Comparison of ENCODE assay signal across 18 mouse cellular contexts in genomic region chr4:132554653-132555052, GRCm38 (mm10). TPM values are rescaled to one million over a fixed set of nuclear protein-coding genes. Genes with fewer than 3 reads are reported as not detected.
DNase-seq lines count a peak whose midpoint lies in the region; ATAC-seq and TF ChIP-seq lines count a peak whose summit lies in the region.
"Had no signal": no experiment of that assay in that cellular context is flagged by ENCODE, and none has a peak within 500 bp of the region (broad histone marks: within the 10 kb centered on the region; RNA-seq: fewer than 3 reads in every experiment).

No protein-coding gene starts in this region.

- peaks cover 21% of the 10 kb centered on the region for H3K36me3 ChIP-seq in heart, embryonic 11.5 days (ENCODE audit: control insufficient read depth, insufficient read depth, low read length)
- peaks cover 37% of the 10 kb centered on the region for H3K36me3 ChIP-seq in liver, embryonic 14.5 days (replicated peaks; ENCODE audit: control insufficient read depth, insufficient read depth, low read depth)
- peaks cover 35% of the 10 kb centered on the region for H3K36me3 ChIP-seq in liver, embryonic 11.5 days (ENCODE audit: control insufficient read depth, insufficient read depth, low read length)
- peaks cover 15% of the 10 kb centered on the region for H3K36me3 ChIP-seq in lung, postnatal 0 days (ENCODE audit: insufficient read depth, low read length)
- H3K36me3 ChIP-seq in stomach, embryonic 16.5 days (ENCODE audit: control insufficient read depth, insufficient read depth, low read length): peaks cover 20% of the 10 kb centered on the region
- peaks cover 40% of the 10 kb centered on the region for H3K36me3 ChIP-seq in forebrain, postnatal 0 days (ENCODE audit: insufficient read depth)

- TF ChIP-seq CTCF in liver, embryonic 14.5 days (IDR thresholded peaks at IDR 0.05; ENCODE audit: low read depth): no peak
- no peak for TF ChIP-seq CTCF in lung, postnatal 0 days (IDR thresholded peaks at IDR 0.05)
- no peak for TF ChIP-seq CTCF in forebrain, postnatal 0 days (IDR thresholded peaks at IDR 0.05; ENCODE audit: low read depth)

- H3K27me3 ChIP-seq in heart, embryonic 11.5 days (ENCODE audit: control insufficient read depth, insufficient read depth, low read length): no peaks in the 10 kb centered on the region
- no peaks in the 10 kb centered on the region for H3K27me3 ChIP-seq in liver, embryonic 14.5 days (ENCODE audit: control insufficient read depth, insufficient read depth, low read length)
- no peaks in the 10 kb centered on the region for H3K27me3 ChIP-seq in liver, embryonic 11.5 days (replicated peaks; ENCODE audit: control insufficient read depth, insufficient read depth, low read length)
- H3K27me3 ChIP-seq in lung, postnatal 0 days (replicated peaks; ENCODE audit: insufficient read depth, low read length): no peaks in the 10 kb centered on the region
- H3K27me3 ChIP-seq in stomach, embryonic 16.5 days (ENCODE audit: control insufficient read depth, insufficient read depth, low read length): no peaks in the 10 kb centered on the region
- H3K27me3 ChIP-seq in forebrain, postnatal 0 days (ENCODE audit: insufficient read depth, low read length): no peaks in the 10 kb centered on the region
- H3K27me3 ChIP-seq: embryonic facial prominence, embryonic 12.5 days; forebrain, embryonic 12.5 days; hindbrain, embryonic 12.5 days; neural tube, embryonic 12.5 days had no signal

- no peak for DNase-seq in heart, adult 11 months
- no peak for DNase-seq in liver, embryonic 14.5 days (ENCODE audit: low read depth in 3 of 3, low spot score in 3 of 3)
- DNase-seq in liver, embryonic 11.5 days (ENCODE audit: low spot score): no peak
- DNase-seq in lung, postnatal 0 days (ENCODE audit: low spot score): peak; percentile 56
- DNase-seq in forebrain, postnatal 0 days: no peak
- DNase-seq in adrenal gland, postnatal 14 days: no peak
- DNase-seq: cerebellum, adult 8-10 months; gastrocnemius, adult 2 months; kidney, adult 8-10 months; spleen, adult 18-20 months; thymus, adult 2 months had no signal

- no peak for ATAC-seq in heart, embryonic 11.5 days (replicated peaks; ENCODE audit: insufficient number of reproducible peaks, low FRiP score, low TSS enrichment)
- peak; percentile 35; the same call in 1 of the 2 replicates for ATAC-seq in liver, embryonic 14.5 days (ENCODE audit: insufficient read depth)
- no peak; the same call in 1 of the 2 replicates for ATAC-seq in liver, embryonic 11.5 days (replicated peaks; ENCODE audit: low FRiP score)
- ATAC-seq in lung, postnatal 0 days: peak; percentile 71
- no peak for ATAC-seq in stomach, embryonic 16.5 days (ENCODE audit: insufficient read depth, low FRiP score)
- no peak for ATAC-seq in forebrain, postnatal 0 days
- ATAC-seq: midbrain, embryonic 16.5 days had no signal

- no peak overlapping the region for H3K9ac ChIP-seq in heart, embryonic 11.5 days (ENCODE audit: low read depth, low read length)
- H3K9ac ChIP-seq in liver, embryonic 14.5 days (replicated peaks): no peak overlapping the region
- no peak overlapping the region for H3K9ac ChIP-seq in liver, embryonic 11.5 days (ENCODE audit: low read depth, low read length)
- H3K9ac ChIP-seq in lung, postnatal 0 days (replicated peaks; ENCODE audit: low read depth): 0 out of 2 replicates have a peak overlapping the region, but pooled peaks have one; percentile 2
- no peak overlapping the region for H3K9ac ChIP-seq in stomach, embryonic 16.5 days (ENCODE audit: low read length)
- H3K9ac ChIP-seq in forebrain, postnatal 0 days: no peak overlapping the region
- H3K9ac ChIP-seq: embryonic facial prominence, embryonic 12.5 days; forebrain, embryonic 12.5 days; hindbrain, embryonic 12.5 days; neural tube, embryonic 12.5 days had no signal

- no peak for TF ChIP-seq EP300 in liver, embryonic 14.5 days (IDR thresholded peaks at IDR 0.05; ENCODE audit: low read depth)
- peak; percentile 49; the same call in 1 of the 2 replicates for TF ChIP-seq EP300 in lung, postnatal 0 days (IDR thresholded peaks at IDR 0.05)

- no peaks in the 10 kb centered on the region for H3K9me3 ChIP-seq in heart, embryonic 11.5 days (replicated peaks; ENCODE audit: control insufficient read depth, low read length)
- H3K9me3 ChIP-seq in liver, embryonic 14.5 days (ENCODE audit: control insufficient read depth, low read length): no peaks in the 10 kb centered on the region
- H3K9me3 ChIP-seq in liver, embryonic 11.5 days (ENCODE audit: control insufficient read depth, low read length): no peaks in the 10 kb centered on the region
- no peaks in the 10 kb centered on the region for H3K9me3 ChIP-seq in lung, postnatal 0 days (ENCODE audit: low read length)
- no peaks in the 10 kb centered on the region for H3K9me3 ChIP-seq in stomach, embryonic 16.5 days (replicated peaks; ENCODE audit: control insufficient read depth, low read length)
- H3K9me3 ChIP-seq in forebrain, postnatal 0 days (ENCODE audit: low read length): no peaks in the 10 kb centered on the region
- H3K9me3 ChIP-seq: embryonic facial prominence, embryonic 12.5 days; forebrain, embryonic 12.5 days; hindbrain, embryonic 12.5 days; neural tube, embryonic 12.5 days had no signal

- 56% methylated on average over 8 of the region's 8 CpGs for WGBS in heart, embryonic 11.5 days (ENCODE audit: insufficient replicate concordance)
- 35% methylated on average over 8 of the region's 8 CpGs for WGBS in liver, embryonic 14.5 days (ENCODE audit: insufficient replicate concordance)
- WGBS in liver, embryonic 11.5 days: 67% methylated on average over 8 of the region's 8 CpGs
- WGBS in lung, postnatal 0 days: 46% methylated on average over 8 of the region's 8 CpGs
- WGBS in stomach, embryonic 16.5 days: 67% methylated on average over 8 of the region's 8 CpGs
- WGBS in forebrain, postnatal 0 days: 88% methylated on average over 8 of the region's 8 CpGs

- H3K4me2 ChIP-seq in heart, embryonic 11.5 days: no peak overlapping the region
- no peak overlapping the region for H3K4me2 ChIP-seq in liver, embryonic 14.5 days (ENCODE audit: low read depth)
- no peak overlapping the region for H3K4me2 ChIP-seq in liver, embryonic 11.5 days
- no peak overlapping the region for H3K4me2 ChIP-seq in lung, postnatal 0 days (replicated peaks; ENCODE audit: low read depth, low read length)
- H3K4me2 ChIP-seq in stomach, embryonic 16.5 days (ENCODE audit: low read depth, low read length): no peak overlapping the region
- H3K4me2 ChIP-seq in forebrain, postnatal 0 days (ENCODE audit: low read depth): no peak overlapping the region
- H3K4me2 ChIP-seq: embryonic facial prominence, embryonic 12.5 days; forebrain, embryonic 12.5 days; hindbrain, embryonic 12.5 days; neural tube, embryonic 12.5 days had no signal

- peaks cover 8% of the 10 kb centered on the region for H3K4me1 ChIP-seq in heart, embryonic 11.5 days (ENCODE audit: control insufficient read depth, insufficient read depth, low read length)
- 0 out of 4 replicates have a peak, but pooled peaks cover 0 to 2% of the 10 kb centered on the region in 2 experiments for H3K4me1 ChIP-seq in liver, embryonic 14.5 days (replicated peaks; ENCODE audit: control insufficient read depth in 2 of 2, insufficient read depth in 2 of 2, low read length in 1 of 2)
- peaks cover 7% of the 10 kb centered on the region for H3K4me1 ChIP-seq in liver, embryonic 11.5 days (replicated peaks; ENCODE audit: control insufficient read depth, insufficient read depth, low read length)
- H3K4me1 ChIP-seq in lung, postnatal 0 days (ENCODE audit: insufficient read depth, low read depth, low read length): no peaks in the 10 kb centered on the region
- H3K4me1 ChIP-seq in stomach, embryonic 16.5 days (ENCODE audit: control insufficient read depth, insufficient read depth, low read length): peaks cover 5% of the 10 kb centered on the region; the same call in 1 of the 2 replicates
- no peaks in the 10 kb centered on the region for H3K4me1 ChIP-seq in forebrain, postnatal 0 days (ENCODE audit: insufficient read depth)
- H3K4me1 ChIP-seq: embryonic facial prominence, embryonic 12.5 days; forebrain, embryonic 12.5 days; hindbrain, embryonic 12.5 days; neural tube, embryonic 12.5 days had no signal

- H3K27ac ChIP-seq in heart, embryonic 11.5 days (ENCODE audit: low read depth, low read length): peak overlapping the region; percentile 4; the same call in 1 of the 2 replicates
- no peak overlapping the region for H3K27ac ChIP-seq in liver, embryonic 14.5 days
- H3K27ac ChIP-seq in liver, embryonic 11.5 days (ENCODE audit: low read depth, low read length): no peak overlapping the region
- peak overlapping the region; percentile 57 for H3K27ac ChIP-seq in lung, postnatal 0 days (ENCODE audit: low read length)
- H3K27ac ChIP-seq in stomach, embryonic 16.5 days (ENCODE audit: low read length): peak overlapping the region; percentile 44; the same call in 1 of the 2 replicates
- no peak overlapping the region for H3K27ac ChIP-seq in forebrain, postnatal 0 days (ENCODE audit: low read depth, low read length)
- H3K27ac ChIP-seq: embryonic facial prominence, embryonic 12.5 days; forebrain, embryonic 12.5 days; gastrocnemius, adult 2 months; hindbrain, embryonic 12.5 days; neural tube, embryonic 12.5 days had no signal

- no peak overlapping the region for H3K4me3 ChIP-seq in heart, embryonic 11.5 days (ENCODE audit: low read depth, low read length)
- H3K4me3 ChIP-seq in liver, embryonic 14.5 days (ENCODE audit: insufficient read depth in 1 of 2, low read depth in 2 of 2, low read length in 2 of 2): no peak overlapping the region
- no peak overlapping the region for H3K4me3 ChIP-seq in liver, embryonic 11.5 days (ENCODE audit: low read depth, low read length)
- H3K4me3 ChIP-seq in lung, postnatal 0 days (ENCODE audit: low read depth, low read length): no peak overlapping the region
- H3K4me3 ChIP-seq in stomach, embryonic 16.5 days (replicated peaks; ENCODE audit: low read length): no peak overlapping the region
- no peak overlapping the region for H3K4me3 ChIP-seq in forebrain, postnatal 0 days (ENCODE audit: low read depth, low read length)
- H3K4me3 ChIP-seq: embryonic facial prominence, embryonic 12.5 days; forebrain, embryonic 12.5 days; gastrocnemius, adult 2 months; hindbrain, embryonic 12.5 days; neural tube, embryonic 12.5 days had no signal

RNA-seq across cellular contexts. Expression of gene Ptafr, which starts 9.2 kb away (rescaled TPM):
- 0.23 and 0.40 TPM in 2 replicates for polyA plus RNA-seq in heart, embryonic 11.5 days (2014; fragmentation: Nextera tagmentation; extraction: Ambion mirVana)
- polyA plus RNA-seq in liver, embryonic 14.5 days (2012; rRNA removed): 0.52 and 0.61 TPM in 2 replicates
- 0.18 and 0.25 TPM in 2 replicates for polyA plus RNA-seq in liver, embryonic 14.5 days (2014; fragmentation: Nextera tagmentation; extraction: Ambion mirVana)
- polyA plus RNA-seq in liver, embryonic 11.5 days (2014; fragmentation: Nextera tagmentation; extraction: Ambion mirVana): 0.73 and 0.85 TPM in 2 replicates
- 2.1 and 2.5 TPM in 2 replicates for polyA plus RNA-seq in lung, postnatal 0 days (2015; fragmentation: Nextera tagmentation; extraction: Ambion mirVana)
- polyA plus RNA-seq in stomach, embryonic 16.5 days (2015; fragmentation: Nextera tagmentation; extraction: Ambion mirVana): 1.0 and 1.2 TPM in 2 replicates
- 0.38 TPM in 2 replicates for total RNA-seq in forebrain, postnatal 0 days (2014; rRNA removed)
- polyA plus RNA-seq in forebrain, postnatal 0 days (2015; fragmentation: Nextera tagmentation; extraction: Ambion mirVana): 0.23 and 0.38 TPM in 2 replicates
- total RNA-seq in adrenal gland, postnatal 14 days (2021): 1.4 and 1.5 TPM in 2 replicates

RNA-seq across cellular contexts. Expression of gene Dnajc8, which starts 19.3 kb away (rescaled TPM):
- polyA plus RNA-seq in heart, embryonic 11.5 days (2014; fragmentation: Nextera tagmentation; extraction: Ambion mirVana): 157 and 162 TPM in 2 replicates
- 47.6 and 84.2 TPM in 2 replicates for polyA plus RNA-seq in liver, embryonic 14.5 days (2012; rRNA removed)
- 109 and 111 TPM in 2 replicates for polyA plus RNA-seq in liver, embryonic 14.5 days (2014; fragmentation: Nextera tagmentation; extraction: Ambion mirVana)
- 241 and 245 TPM in 2 replicates for polyA plus RNA-seq in liver, embryonic 11.5 days (2014; fragmentation: Nextera tagmentation; extraction: Ambion mirVana)
- 157 and 182 TPM in 2 replicates for polyA plus RNA-seq in lung, postnatal 0 days (2015; fragmentation: Nextera tagmentation; extraction: Ambion mirVana)
- 138 and 149 TPM in 2 replicates for polyA plus RNA-seq in stomach, embryonic 16.5 days (2015; fragmentation: Nextera tagmentation; extraction: Ambion mirVana)
- total RNA-seq in forebrain, postnatal 0 days (2014; rRNA removed): 103 and 111 TPM in 2 replicates
- polyA plus RNA-seq in forebrain, postnatal 0 days (2015; fragmentation: Nextera tagmentation; extraction: Ambion mirVana): 151 and 165 TPM in 2 replicates
- total RNA-seq in adrenal gland, postnatal 14 days (2021): 111 and 114 TPM in 2 replicates

RNA-seq across cellular contexts. Expression of gene Atpif1, which starts 21.2 kb away (rescaled TPM):
- polyA plus RNA-seq in heart, embryonic 11.5 days (2014; fragmentation: Nextera tagmentation; extraction: Ambion mirVana): 1,210 and 1,262 TPM in 2 replicates
- 544 and 902 TPM in 2 replicates for polyA plus RNA-seq in liver, embryonic 14.5 days (2012; rRNA removed)
- 1,811 and 1,820 TPM in 2 replicates for polyA plus RNA-seq in liver, embryonic 14.5 days (2014; fragmentation: Nextera tagmentation; extraction: Ambion mirVana)
- 1,813 and 1,952 TPM in 2 replicates for polyA plus RNA-seq in liver, embryonic 11.5 days (2014; fragmentation: Nextera tagmentation; extraction: Ambion mirVana)
- polyA plus RNA-seq in lung, postnatal 0 days (2015; fragmentation: Nextera tagmentation; extraction: Ambion mirVana): 700 and 732 TPM in 2 replicates
- polyA plus RNA-seq in stomach, embryonic 16.5 days (2015; fragmentation: Nextera tagmentation; extraction: Ambion mirVana): 1,031 and 1,078 TPM in 2 replicates
- total RNA-seq in forebrain, postnatal 0 days (2014; rRNA removed): 898 and 1,334 TPM in 2 replicates
- 1,829 and 2,415 TPM in 2 replicates for polyA plus RNA-seq in forebrain, postnatal 0 days (2015; fragmentation: Nextera tagmentation; extraction: Ambion mirVana)
- total RNA-seq in adrenal gland, postnatal 14 days (2021): 357 TPM in 2 replicates

RNA-seq across cellular contexts. Expression of gene Sesn2, which starts 44.4 kb away (rescaled TPM):
- 4.1 and 6.2 TPM in 2 replicates for polyA plus RNA-seq in heart, embryonic 11.5 days (2014; fragmentation: Nextera tagmentation; extraction: Ambion mirVana)
- polyA plus RNA-seq in liver, embryonic 14.5 days (2012; rRNA removed): 3.4 TPM in 2 replicates
- 3.3 and 4.1 TPM in 2 replicates for polyA plus RNA-seq in liver, embryonic 14.5 days (2014; fragmentation: Nextera tagmentation; extraction: Ambion mirVana)
- 10.2 and 10.5 TPM in 2 replicates for polyA plus RNA-seq in liver, embryonic 11.5 days (2014; fragmentation: Nextera tagmentation; extraction: Ambion mirVana)
- 11.6 and 16.0 TPM in 2 replicates for polyA plus RNA-seq in lung, postnatal 0 days (2015; fragmentation: Nextera tagmentation; extraction: Ambion mirVana)
- 12.4 and 13.7 TPM in 2 replicates for polyA plus RNA-seq in stomach, embryonic 16.5 days (2015; fragmentation: Nextera tagmentation; extraction: Ambion mirVana)
- 6.3 and 15.1 TPM in 2 replicates for total RNA-seq in forebrain, postnatal 0 days (2014; rRNA removed)
- 6.9 and 9.0 TPM in 2 replicates for polyA plus RNA-seq in forebrain, postnatal 0 days (2015; fragmentation: Nextera tagmentation; extraction: Ambion mirVana)
- 17.8 and 19.8 TPM in 2 replicates for total RNA-seq in adrenal gland, postnatal 14 days (2021)

Comparison
In these comparisons a context has a peak if more than half of its experiments do, and no peak if none do; other contexts are left out.
1. ATAC-seq: peak in liver, embryonic 14.5 days (single experiment) and lung, postnatal 0 days (single experiment); none in heart, embryonic 11.5 days (single experiment), liver, embryonic 11.5 days (single experiment), stomach, embryonic 16.5 days (single experiment) and forebrain, postnatal 0 days (single experiment).
2. H3K27ac ChIP-seq: peak in heart, embryonic 11.5 days (single experiment), lung, postnatal 0 days (single experiment) and stomach, embryonic 16.5 days (single experiment); none in liver, embryonic 14.5 days (single experiment), liver, embryonic 11.5 days (single experiment) and forebrain, postnatal 0 days (single experiment).